Comparison of ENCODE assay signal across 14 mouse cellular contexts in the genomic region with DNA sequence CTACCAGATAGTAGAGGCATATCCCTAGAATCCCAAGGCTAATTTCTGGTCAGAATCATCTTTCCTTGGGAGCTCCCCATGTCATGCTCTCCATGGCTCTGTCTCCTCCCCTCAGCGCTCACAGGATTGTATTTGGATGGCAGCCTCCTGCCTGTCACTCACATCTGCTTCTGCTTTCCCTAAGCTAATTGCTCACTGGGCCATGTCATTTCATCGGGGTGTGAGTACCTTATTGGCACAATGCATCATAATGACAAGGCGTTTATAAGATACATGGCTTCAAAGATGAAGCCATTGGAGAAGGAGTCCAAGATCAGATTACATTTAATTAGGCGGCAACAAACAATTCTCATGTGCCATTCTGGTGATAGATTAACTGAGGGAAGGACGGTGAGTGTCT.
"Had no signal": no experiment of that assay in that cellular context is flagged by ENCODE, and none has a peak within 500 bp of the region (broad histone marks: within the 10 kb centered on the region; RNA-seq: fewer than 3 reads in every experiment).

No protein-coding gene starts in this region.

- H3K27ac ChIP-seq: layer of hippocampus, adult 2 months; limb, embryonic 10.5 days; liver, embryonic 12.5 days; midbrain, embryonic 13.5 days; neural tube, embryonic 15.5 days had no signal

- H3K9ac ChIP-seq: liver, embryonic 12.5 days; midbrain, embryonic 13.5 days; neural tube, embryonic 15.5 days had no signal

- H3K9me3 ChIP-seq: limb, embryonic 10.5 days; midbrain, embryonic 13.5 days; neural tube, embryonic 15.5 days had no signal

- H3K4me1 ChIP-seq: liver, embryonic 12.5 days; midbrain, embryonic 13.5 days had no signal

- H3K36me3 ChIP-seq: limb, embryonic 10.5 days; liver, embryonic 12.5 days; midbrain, embryonic 13.5 days; neural tube, embryonic 15.5 days had no signal

- H3K27me3 ChIP-seq: liver, embryonic 12.5 days; midbrain, embryonic 13.5 days; neural tube, embryonic 15.5 days had no signal

- H3K4me2 ChIP-seq: liver, embryonic 12.5 days; midbrain, embryonic 13.5 days; neural tube, embryonic 15.5 days had no signal

- DNase-seq: kidney, adult 8-10 months; kidney, postnatal 36 days; right cerebral cortex, postnatal 4 days; spleen, adult 18-20 months; thymus, adult 18-20 months; thymus, postnatal 14 days had no signal

- ATAC-seq: inflammation-experienced regulatory T-cells, adult 6 months; intestine, postnatal 0 days; liver, embryonic 12.5 days; midbrain, embryonic 13.5 days had no signal

- H3K4me3 ChIP-seq: layer of hippocampus, adult 2 months; limb, embryonic 10.5 days; liver, embryonic 12.5 days; midbrain, embryonic 13.5 days; myocyte; neural tube, embryonic 15.5 days had no signal
